ENCODE assay signal across 8 mouse cellular contexts in genomic region chr7:35395734-35396456, GRCm38 (mm10). TPM values are rescaled to one million over a fixed set of nuclear protein-coding genes. Genes with fewer than 3 reads are reported as not detected.
DNase-seq lines count a peak whose midpoint lies in the region; ATAC-seq and TF ChIP-seq lines count a peak whose summit lies in the region.

No protein-coding gene starts in this region.

- peak in 1 of 3 experiments; percentile 4; a peak in 1 of 6 replicates for TF ChIP-seq CTCF in MEL (IDR thresholded peaks at IDR 0.05 in 2 of 3, conservative IDR thresholded peaks at IDR 0.05 in 1 of 3; ENCODE audit: control insufficient read depth in 1 of 3, insufficient read depth in 1 of 3, low read depth in 2 of 3, low read length in 3 of 3, poor library complexity in 1 of 3, severe bottlenecking in 1 of 3)

- H3K36me3 ChIP-seq in kidney, embryonic 14.5 days (ENCODE audit: control insufficient read depth, insufficient read depth, low read length) = peaks cover 33% of the 10 kb centered on the region
- H3K36me3 ChIP-seq in MEL (ENCODE audit: control insufficient read depth in 1 of 2, insufficient read depth in 2 of 2, low read length in 2 of 2) = peaks cover 6 to 9% of the 10 kb centered on the region in 2 experiments
- H3K36me3 ChIP-seq in embryonic facial prominence, embryonic 10.5 days (replicated peaks) = peaks cover 59% of the 10 kb centered on the region
- peaks cover 36% of the 10 kb centered on the region for H3K36me3 ChIP-seq in hindbrain, embryonic 12.5 days
- peaks cover 56% of the 10 kb centered on the region for H3K36me3 ChIP-seq in megakaryocyte, embryonic 14.5 days (replicated peaks; ENCODE audit: low read length)

- H3K79me2 ChIP-seq in MEL (ENCODE audit: control insufficient read depth, insufficient read depth, low read length, poor library complexity) = peaks cover 20% of the 10 kb centered on the region

- H3K4me3 ChIP-seq in kidney, embryonic 14.5 days (ENCODE audit: low read length) = peak overlapping the region; percentile 80
- peak overlapping the region; percentile 76 to 93 for H3K4me3 ChIP-seq in MEL (ENCODE audit: control insufficient read depth in 1 of 2, insufficient read depth in 1 of 2, low read depth in 2 of 2, low read length in 2 of 2)
- peak overlapping the region; percentile 67 for H3K4me3 ChIP-seq in embryonic facial prominence, embryonic 10.5 days
- peak overlapping the region; percentile 61 for H3K4me3 ChIP-seq in hindbrain, embryonic 12.5 days
- H3K4me3 ChIP-seq in megakaryocyte, embryonic 14.5 days (replicated peaks) = peak overlapping the region; percentile 95

- no peaks in the 10 kb centered on the region for H3K27me3 ChIP-seq in kidney, embryonic 14.5 days (ENCODE audit: control insufficient read depth, insufficient read depth, low read length)
- H3K27me3 ChIP-seq in MEL (ENCODE audit: control insufficient read depth in 1 of 2, insufficient read depth in 2 of 2, low read length in 2 of 2) = no peaks in the 10 kb centered on the region
- no peaks in the 10 kb centered on the region for H3K27me3 ChIP-seq in embryonic facial prominence, embryonic 10.5 days (replicated peaks; ENCODE audit: low read depth, poor library complexity, severe bottlenecking)
- no peaks in the 10 kb centered on the region for H3K27me3 ChIP-seq in hindbrain, embryonic 12.5 days
- H3K27me3 ChIP-seq in megakaryocyte, embryonic 14.5 days (replicated peaks) = no peaks in the 10 kb centered on the region

- peak; percentile 8 to 51; a peak in 1 of 4 replicates for TF ChIP-seq POLR2A in MEL (IDR thresholded peaks at IDR 0.05; ENCODE audit: control insufficient read depth in 1 of 2, insufficient read depth in 1 of 2, low read depth in 1 of 2, low read length in 2 of 2, poor library complexity in 1 of 2)

- peak overlapping the region; percentile 76 for H3K4me2 ChIP-seq in kidney, embryonic 14.5 days (replicated peaks; ENCODE audit: low read depth, low read length)
- peak overlapping the region; percentile 81 for H3K4me2 ChIP-seq in hindbrain, embryonic 12.5 days (replicated peaks)

- no peak for DNase-seq in kidney, postnatal 10 days
- peak; percentile 71 for DNase-seq in MEL (ENCODE audit: low read depth, low spot score)
- peak; percentile 24 for DNase-seq in embryonic facial prominence, embryonic 10.5 days (ENCODE audit: low spot score)
- DNase-seq in yolk sac, embryonic 10.5 days (ENCODE audit: low spot score) = peak; percentile 30
- no peak for DNase-seq in testis, postnatal 10 days (ENCODE audit: low spot score)

- TF ChIP-seq EP300 in MEL (IDR thresholded peaks at IDR 0.05; ENCODE audit: low read depth in 1 of 2, low read length in 2 of 2) = 0 out of 4 replicates have a peak, but pooled peaks of 1 of the 2 experiments have one; percentile 48

- TF ChIP-seq RAD21 in MEL (IDR thresholded peaks at IDR 0.05; ENCODE audit: low read depth, low read length) = no peak

- H3K9me3 ChIP-seq in kidney, embryonic 14.5 days (ENCODE audit: control insufficient read depth, low read length) = no peaks in the 10 kb centered on the region
- no peaks in the 10 kb centered on the region for H3K9me3 ChIP-seq in MEL (replicated peaks; ENCODE audit: insufficient read depth, low read length)
- no peaks in the 10 kb centered on the region for H3K9me3 ChIP-seq in embryonic facial prominence, embryonic 10.5 days
- H3K9me3 ChIP-seq in hindbrain, embryonic 12.5 days (replicated peaks) = no peaks in the 10 kb centered on the region
- H3K9me3 ChIP-seq in megakaryocyte, embryonic 14.5 days = no peaks in the 10 kb centered on the region

- no peak overlapping the region for H3K27ac ChIP-seq in kidney, embryonic 14.5 days (ENCODE audit: low read depth, low read length)
- H3K27ac ChIP-seq in MEL (ENCODE audit: control insufficient read depth, low read depth, low read length) = peak overlapping the region; percentile 87
- H3K27ac ChIP-seq in embryonic facial prominence, embryonic 10.5 days (replicated peaks) = peak overlapping the region; percentile 75; the same call in 1 of the 2 replicates
- H3K27ac ChIP-seq in hindbrain, embryonic 12.5 days = no peak overlapping the region

- no peak for ATAC-seq in kidney, embryonic 14.5 days (ENCODE audit: low FRiP score, low TSS enrichment)
- ATAC-seq in hindbrain, embryonic 12.5 days (ENCODE audit: low FRiP score) = peak; percentile 5

- WGBS in kidney, embryonic 14.5 days = 15% methylated on average over 17 of the region's 17 CpGs
- WGBS in embryonic facial prominence, embryonic 10.5 days = 14% methylated on average over 17 of the region's 17 CpGs
- WGBS in hindbrain, embryonic 12.5 days = 16% methylated on average over 17 of the region's 17 CpGs

- peaks cover 16% of the 10 kb centered on the region for H3K4me1 ChIP-seq in kidney, embryonic 14.5 days (ENCODE audit: control insufficient read depth, insufficient read depth, low read length)
- peaks cover 0 to 11% of the 10 kb centered on the region in 2 experiments; a peak in 1 of 4 replicates for H3K4me1 ChIP-seq in MEL (ENCODE audit: control insufficient read depth in 1 of 2, insufficient read depth in 2 of 2, low read length in 2 of 2)
- peaks cover 20% of the 10 kb centered on the region for H3K4me1 ChIP-seq in embryonic facial prominence, embryonic 10.5 days
- H3K4me1 ChIP-seq in hindbrain, embryonic 12.5 days = peaks cover 21% of the 10 kb centered on the region
- peaks cover 29% of the 10 kb centered on the region for H3K4me1 ChIP-seq in megakaryocyte, embryonic 14.5 days

- peak overlapping the region; percentile 60 for H3K9ac ChIP-seq in kidney, embryonic 14.5 days (ENCODE audit: low read depth, low read length)
- peak overlapping the region; percentile 89 for H3K9ac ChIP-seq in MEL (ENCODE audit: control insufficient read depth, low read depth, low read length, poor library complexity, severe bottlenecking)
- H3K9ac ChIP-seq in hindbrain, embryonic 12.5 days = peak overlapping the region; percentile 54

TF ChIP-seq in MEL, 35 proteins besides CTCF, POLR2A, EP300 and RAD21:
- peak; percentile 69; the same call in 1 of the 2 replicates for TF ChIP-seq GATA1 (IDR thresholded peaks at IDR 0.05; ENCODE audit: low read depth, low read length)
- TF ChIP-seq RCOR1 (IDR thresholded peaks at IDR 0.05; ENCODE audit: low read depth, low read length) = no peak
- peak; percentile 35; the same call in 1 of the 2 replicates for TF ChIP-seq NRF1 (IDR thresholded peaks at IDR 0.05; ENCODE audit: insufficient read depth, low read depth, low read length, poor library complexity, severe bottlenecking)
- no peak for TF ChIP-seq UBTF (IDR thresholded peaks at IDR 0.05; ENCODE audit: borderline replicate concordance, insufficient read depth, low read depth, low read length)
- peak; percentile 50; the same call in 1 of the 2 replicates for TF ChIP-seq HCFC1 (IDR thresholded peaks at IDR 0.05; ENCODE audit: low read depth, low read length)
- no peak; the same call in 1 of the 2 replicates for TF ChIP-seq CHD1 (IDR thresholded peaks at IDR 0.05; ENCODE audit: low read depth, low read length)
- TF ChIP-seq MYC (IDR thresholded peaks at IDR 0.05; ENCODE audit: low read depth, low read length) = peak; percentile 91
- TF ChIP-seq NELFE (IDR thresholded peaks at IDR 0.05; ENCODE audit: low read depth, low read length) = peak; percentile 42; the same call in 1 of the 2 replicates
- 0 out of 2 replicates have a peak, but pooled peaks have one; percentile 31 for TF ChIP-seq ETS1 (IDR thresholded peaks at IDR 0.05; ENCODE audit: low read depth, low read length)
- 0 out of 2 replicates have a peak, but pooled peaks have one; percentile 31 for TF ChIP-seq TBP (IDR thresholded peaks at IDR 0.05; ENCODE audit: low read depth, low read length)
- TF ChIP-seq MXI1 (IDR thresholded peaks at IDR 0.05; ENCODE audit: low read depth, low read length) = peak; percentile 78
- no peak for TF ChIP-seq USF1 (IDR thresholded peaks at IDR 0.05; ENCODE audit: low read depth, low read length)
- TF ChIP-seq TCF12 (IDR thresholded peaks at IDR 0.05; ENCODE audit: low read depth, low read length) = 0 out of 2 replicates have a peak, but pooled peaks have one; percentile 20
- TF ChIP-seq MAFK (IDR thresholded peaks at IDR 0.05; ENCODE audit: borderline replicate concordance, low read depth, low read length) = no peak
- TF ChIP-seq MAX (IDR thresholded peaks at IDR 0.05; ENCODE audit: low read length) = peak; percentile 76; the same call in 1 of the 2 replicates

RNA-seq across cellular contexts. Expression of gene Faap24, which starts 0.7 kb away (rescaled TPM):
- polyA plus RNA-seq in kidney, embryonic 14.5 days (2014; fragmentation: Nextera tagmentation; extraction: Ambion mirVana) = 14.5 and 18.0 TPM in 2 replicates
- 11.9 and 15.3 TPM in 2 replicates for total RNA-seq in MEL (2012; rRNA removed)
- polyA plus RNA-seq in MEL (2012; ENCODE audit: insufficient read depth in 1 of 2, insufficient read length in 2 of 2, low read depth in 1 of 2, low replicate concordance in 2 of 2, missing spikeins in 1 of 2) = 10 to 100 TPM in 1 of 2 experiments, not detected in 1; 26.7 TPM
- 17.6 and 20.5 TPM in 2 replicates for polyA plus RNA-seq in embryonic facial prominence, embryonic 10.5 days (2016; fragmentation: Nextera tagmentation; extraction: Ambion mirVana)
- 21.1 and 24.4 TPM in 2 replicates for polyA plus RNA-seq in hindbrain, embryonic 12.5 days (2016; fragmentation: Nextera tagmentation; extraction: Ambion mirVana)
- 1.5 and 11.0 TPM in 2 replicates for polyA plus RNA-seq in megakaryocyte, embryonic 14.5 days (2012; ENCODE audit: insufficient read depth, low replicate concordance)

RNA-seq across cellular contexts. Expression of gene Cep89, which starts 0.9 kb away (rescaled TPM):
- polyA plus RNA-seq in kidney, embryonic 14.5 days (2014; fragmentation: Nextera tagmentation; extraction: Ambion mirVana) = 40.2 and 59.9 TPM in 2 replicates
- 13.1 and 15.8 TPM in 2 replicates for total RNA-seq in MEL (2012; rRNA removed)
- polyA plus RNA-seq in MEL (2012; ENCODE audit: insufficient read depth in 1 of 2, insufficient read length in 2 of 2, low read depth in 1 of 2, low replicate concordance in 2 of 2, missing spikeins in 1 of 2) = 10 to 100 TPM in 1 of 2 experiments, not detected in 1; 44.5 TPM
- polyA plus RNA-seq in embryonic facial prominence, embryonic 10.5 days (2016; fragmentation: Nextera tagmentation; extraction: Ambion mirVana) = 59.0 and 63.3 TPM in 2 replicates
- polyA plus RNA-seq in hindbrain, embryonic 12.5 days (2016; fragmentation: Nextera tagmentation; extraction: Ambion mirVana) = 38.9 and 41.0 TPM in 2 replicates
- polyA plus RNA-seq in megakaryocyte, embryonic 14.5 days (2012; ENCODE audit: insufficient read depth, low replicate concordance) = 3.8 and 7.6 TPM in 2 replicates

RNA-seq across cellular contexts. Expression of gene Slc7a9, which starts 52.7 kb away (rescaled TPM):
- 4.1 and 4.6 TPM in 2 replicates for polyA plus RNA-seq in kidney, embryonic 14.5 days (2014; fragmentation: Nextera tagmentation; extraction: Ambion mirVana)
- not detected in 2 replicates for total RNA-seq in MEL (2012; rRNA removed)
- polyA plus RNA-seq in MEL (2012; ENCODE audit: insufficient read depth in 1 of 2, insufficient read length in 2 of 2, low read depth in 1 of 2, low replicate concordance in 2 of 2, missing spikeins in 1 of 2) = not detected
- polyA plus RNA-seq in embryonic facial prominence, embryonic 10.5 days (2016; fragmentation: Nextera tagmentation; extraction: Ambion mirVana) = 0.17 and 0.29 TPM in 2 replicates
- polyA plus RNA-seq in hindbrain, embryonic 12.5 days (2016; fragmentation: Nextera tagmentation; extraction: Ambion mirVana) = not detected in 2 replicates
- not detected in 2 replicates for polyA plus RNA-seq in megakaryocyte, embryonic 14.5 days (2012; ENCODE audit: insufficient read depth, low replicate concordance)

Comparison
In these comparisons a context has a peak if more than half of its experiments do, and no peak if none do; other contexts are left out.
1. H3K27ac ChIP-seq: peak in MEL (single experiment) and embryonic facial prominence, embryonic 10.5 days (single experiment); none in kidney, embryonic 14.5 days (single experiment) and hindbrain, embryonic 12.5 days (single experiment).
2. DNase-seq: peak in MEL (single experiment), embryonic facial prominence, embryonic 10.5 days (single experiment) and yolk sac, embryonic 10.5 days (single experiment); none in kidney, postnatal 10 days (single experiment) and testis, postnatal 10 days (single experiment).
3. Peak in every context shown above with its lines, with median percentiles within 50 percentile points of each other: H3K4me3 ChIP-seq and H3K9ac ChIP-seq.